Mouse (Mus musculus): ENCODE data around the gene Stk38l.

DNA sequence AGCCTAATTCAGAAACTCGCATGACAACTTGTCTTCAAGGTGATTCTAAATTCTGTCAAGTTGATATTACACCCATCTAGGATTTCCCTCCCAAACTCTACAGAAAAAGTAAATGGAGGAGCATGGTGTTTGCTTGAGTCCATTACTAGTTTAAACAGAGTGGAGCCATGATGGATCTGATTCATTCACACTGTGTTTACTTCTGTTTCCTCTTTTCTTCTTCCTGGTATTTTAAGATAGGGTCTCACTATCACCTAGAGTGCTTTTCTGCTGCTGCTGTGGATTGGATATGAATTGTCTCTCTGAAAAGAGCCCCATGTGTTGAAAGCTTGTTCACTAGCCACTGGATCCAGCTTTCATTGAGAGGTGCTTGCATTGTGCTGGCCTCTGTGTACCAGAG is 20.4 kb downstream of the Stk38l start:
- TF ChIP-seq CTCF (IDR thresholded peaks at IDR 0.05; ENCODE audit: insufficient read depth, low read depth, low read length): no peak
- no peak for TF ChIP-seq POLR2A (IDR thresholded peaks at IDR 0.05; ENCODE audit: insufficient read depth, low read depth, low read length)

Data from olfactory bulb, adult 2 months (tissue).